Mouse (Mus musculus) T-helper 2 cell (primary cell): Measurements from ENCODE around the gene Rpl36.

Source experiments
- in situ Hi-C: fragments of 300-600 bp; cut with MboI, MseI; formaldehyde crosslinking; loops from one replicate; pipeline ENCODE4 v1.15.1; 2025; ENCODE audit warnings: high pct_unique_total_duplicates

The Rpl36 gene

DNA sequence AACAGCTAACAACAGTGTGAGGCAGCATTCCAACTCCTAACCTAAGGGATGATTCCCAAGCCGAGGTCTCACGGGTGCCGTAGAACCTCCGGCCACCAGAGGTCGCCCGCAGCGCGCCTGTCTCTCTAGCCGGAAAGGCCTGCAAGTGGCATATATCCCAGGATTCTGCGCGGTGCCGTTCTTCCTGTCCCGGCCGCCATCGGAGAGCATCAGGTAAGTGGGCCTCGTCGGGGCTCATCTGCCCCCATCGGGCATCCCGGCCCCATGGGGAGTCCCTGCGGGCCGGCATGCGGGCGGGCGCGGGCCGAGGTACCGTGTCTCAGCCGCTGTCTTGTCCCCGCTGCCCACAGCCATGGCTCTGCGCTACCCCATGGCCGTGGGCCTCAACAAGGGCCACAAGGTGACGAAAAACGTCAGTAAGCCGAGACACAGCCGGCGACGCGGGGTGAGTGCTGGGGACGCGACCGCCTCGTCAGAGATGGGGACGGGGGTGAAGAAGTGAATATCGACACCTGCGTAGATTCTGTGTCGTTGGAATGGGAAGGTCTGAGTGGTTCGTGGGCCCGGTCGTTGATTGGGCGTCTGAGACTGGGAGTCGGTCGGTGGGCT, at the start of gene Rpl36:
TSS of gene Rpl36 (plus strand) at position 181 of the 609 bp plus-strand sequence.
- in situ Hi-C loops: no loop called here

DNA sequence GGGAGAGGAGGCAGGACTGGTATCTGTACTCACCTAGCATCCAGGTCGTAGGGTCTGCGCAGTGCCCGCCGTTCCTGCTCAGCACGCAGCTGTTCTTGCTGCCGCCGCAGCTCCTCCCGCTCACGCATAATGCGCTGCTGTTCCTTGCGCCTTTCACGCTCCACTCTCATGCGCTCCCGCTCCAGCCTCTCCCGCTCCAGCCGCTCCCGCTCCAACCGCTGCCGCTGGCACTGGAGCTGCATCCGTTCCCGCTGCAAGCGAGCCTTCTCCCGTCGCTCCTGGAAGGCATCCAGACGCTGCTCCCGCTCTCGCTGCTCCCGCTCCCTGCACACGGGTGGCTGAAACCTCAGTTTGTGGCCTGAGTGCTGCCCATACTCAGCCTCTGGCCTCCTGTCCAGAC, 46.9 kb upstream of the Rpl36 start:
- in situ Hi-C loops: no loop called here

DNA sequence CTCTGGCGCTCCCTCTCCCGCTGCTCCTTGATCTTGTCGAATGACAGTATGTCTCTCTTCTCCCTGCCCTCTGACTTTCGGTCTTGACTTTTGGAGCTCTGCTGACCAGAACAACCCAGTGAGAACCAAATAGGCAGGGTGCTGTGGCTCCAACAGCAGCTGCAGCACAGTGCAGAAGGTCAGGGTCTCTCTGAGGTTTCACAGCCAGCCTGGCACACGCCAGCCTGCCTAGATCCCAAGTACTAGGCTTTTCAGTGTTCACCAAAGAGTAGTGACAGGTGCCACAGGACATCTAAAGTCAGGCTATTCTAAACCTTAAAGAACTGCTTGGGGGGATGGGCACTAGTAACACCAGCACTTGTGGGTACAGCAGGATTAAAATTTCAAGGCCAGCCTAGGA, 46.3 kb upstream of the Rpl36 start:
- in situ Hi-C loops: no loop called here

DNA sequence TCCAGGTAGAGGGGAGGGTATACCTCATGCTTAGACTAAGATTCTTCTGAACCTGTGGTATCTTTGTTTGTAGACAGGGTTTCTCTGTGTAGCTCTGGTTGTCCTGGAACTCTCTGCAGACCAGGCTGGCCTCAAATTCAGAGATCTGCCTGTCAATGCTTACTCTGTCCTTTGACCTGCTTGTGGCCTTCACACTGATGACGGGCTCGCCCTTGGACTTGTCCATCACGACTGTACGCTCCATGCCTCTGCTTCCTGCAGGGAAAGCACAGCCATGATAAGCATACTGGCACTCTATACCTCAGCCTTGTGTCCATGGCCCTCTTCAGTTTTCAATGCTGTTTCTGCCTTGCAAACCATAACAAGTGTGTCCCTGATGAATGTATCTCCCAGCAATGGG, 45.8 kb upstream of the Rpl36 start:
- in situ Hi-C loops: no loop called here

DNA sequence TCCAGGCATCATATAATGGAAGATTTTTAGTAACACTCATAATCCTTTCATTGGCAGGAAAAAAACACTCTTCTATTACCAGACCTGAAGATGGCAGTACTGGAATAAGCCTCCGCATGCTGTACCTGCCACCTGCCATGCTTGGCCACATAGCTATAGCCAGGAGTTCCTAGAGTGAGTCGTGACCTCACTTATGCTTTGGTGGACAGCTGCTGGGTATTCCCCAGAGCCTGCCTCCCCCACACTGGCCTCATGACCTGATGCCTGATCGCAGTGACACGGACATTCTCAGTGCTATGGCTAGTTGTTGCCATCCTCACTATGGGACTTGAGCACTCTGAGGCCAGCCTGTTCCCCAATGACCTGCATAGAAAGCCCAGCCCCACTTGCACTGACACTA, 42.9 kb upstream of the Rpl36 start:
- in situ Hi-C loops: no loop called here

DNA sequence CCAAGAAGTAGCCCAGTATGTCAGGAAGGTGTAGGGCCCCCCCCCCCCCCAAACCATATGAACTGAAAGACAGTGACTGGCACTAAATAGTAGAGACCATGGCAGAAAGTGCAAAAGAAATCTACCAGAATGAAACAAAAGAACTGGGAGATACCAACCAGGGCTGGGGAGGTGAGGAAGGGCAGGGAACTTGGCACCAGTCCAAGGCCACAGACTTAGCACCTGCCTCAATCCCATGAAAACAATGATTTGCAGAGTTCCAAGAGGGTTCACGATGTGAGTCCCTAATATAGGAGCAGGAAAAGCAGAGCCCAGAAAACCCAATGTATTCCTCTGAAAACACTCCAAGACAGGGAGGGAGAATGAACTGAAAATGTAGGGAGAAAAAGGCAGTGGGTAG, 41.1 kb upstream of the Rpl36 start:
- in situ Hi-C loops: no loop called here

DNA sequence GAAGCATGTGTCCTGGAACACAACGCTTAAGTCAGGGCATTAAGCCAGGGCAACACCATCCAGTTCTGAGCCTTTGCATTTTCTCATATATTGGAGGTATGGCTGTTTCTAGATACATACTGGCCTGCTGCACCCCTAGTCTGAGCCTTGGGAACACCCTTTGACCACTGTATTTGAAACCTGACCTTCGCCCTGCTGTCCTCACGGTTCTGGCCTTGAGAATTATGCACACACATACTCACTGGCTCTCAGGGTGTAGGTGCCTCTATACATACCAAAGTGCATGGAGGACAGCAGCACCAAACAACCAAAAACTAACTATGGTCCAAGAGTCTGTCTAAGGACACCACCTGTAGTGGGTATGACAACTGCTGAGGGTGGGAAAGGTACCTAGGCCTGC, 40.3 kb upstream of the Rpl36 start:
- in situ Hi-C loops: no loop called here

DNA sequence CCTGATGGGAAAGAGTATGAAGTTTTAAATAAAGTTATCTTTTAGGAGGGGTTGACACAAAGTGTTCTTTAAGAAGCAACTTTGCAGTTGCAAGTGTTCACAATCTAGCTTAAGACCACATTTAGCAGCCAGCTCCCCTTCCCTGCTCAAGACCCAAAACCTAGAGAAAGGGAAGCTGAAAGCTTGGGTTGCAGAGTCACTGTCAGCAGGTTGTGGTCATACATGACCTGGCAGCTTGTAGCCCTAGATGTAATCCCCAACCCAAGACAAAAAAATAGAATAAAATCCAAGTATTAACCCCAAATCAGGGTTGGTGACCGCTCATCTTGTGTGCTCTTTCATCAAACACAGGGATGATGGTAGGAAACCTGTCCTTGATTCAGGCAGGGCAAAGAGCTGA, 30.1 kb upstream of the Rpl36 start:
- in situ Hi-C loops: no loop called here

DNA sequence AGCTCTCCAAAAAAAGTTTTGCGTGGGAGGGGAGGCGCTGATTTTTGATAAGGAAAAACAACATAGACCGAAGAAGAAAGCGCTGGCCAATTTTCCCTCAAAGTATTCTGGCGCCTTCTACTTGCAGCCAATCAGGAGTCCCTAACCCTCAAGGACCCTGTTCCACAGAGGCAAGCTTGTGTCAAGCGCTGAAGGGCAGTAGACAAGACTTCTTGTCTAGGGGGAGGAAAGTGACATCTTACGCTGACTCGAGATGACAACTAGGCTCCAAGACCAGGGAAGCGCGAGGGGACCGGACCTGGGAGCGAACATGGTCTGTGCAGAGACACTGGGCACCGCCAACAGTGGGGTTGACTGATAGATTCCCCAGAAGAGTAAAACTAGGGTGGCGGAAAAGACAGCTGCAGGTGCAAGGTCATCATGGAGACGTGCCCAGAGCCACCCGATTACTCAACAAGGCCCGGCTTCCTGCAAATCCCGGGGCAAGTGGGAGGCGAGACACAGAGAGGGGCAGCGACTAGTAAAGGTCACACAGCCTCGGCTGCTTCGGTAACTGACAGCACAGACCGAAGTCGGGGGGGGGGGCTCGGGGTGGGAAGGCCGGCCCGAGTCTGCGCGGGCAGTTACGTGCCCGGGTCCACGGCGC, 29.5 kb upstream of the Rpl36 start:
- in situ Hi-C loops: no loop called here

DNA sequence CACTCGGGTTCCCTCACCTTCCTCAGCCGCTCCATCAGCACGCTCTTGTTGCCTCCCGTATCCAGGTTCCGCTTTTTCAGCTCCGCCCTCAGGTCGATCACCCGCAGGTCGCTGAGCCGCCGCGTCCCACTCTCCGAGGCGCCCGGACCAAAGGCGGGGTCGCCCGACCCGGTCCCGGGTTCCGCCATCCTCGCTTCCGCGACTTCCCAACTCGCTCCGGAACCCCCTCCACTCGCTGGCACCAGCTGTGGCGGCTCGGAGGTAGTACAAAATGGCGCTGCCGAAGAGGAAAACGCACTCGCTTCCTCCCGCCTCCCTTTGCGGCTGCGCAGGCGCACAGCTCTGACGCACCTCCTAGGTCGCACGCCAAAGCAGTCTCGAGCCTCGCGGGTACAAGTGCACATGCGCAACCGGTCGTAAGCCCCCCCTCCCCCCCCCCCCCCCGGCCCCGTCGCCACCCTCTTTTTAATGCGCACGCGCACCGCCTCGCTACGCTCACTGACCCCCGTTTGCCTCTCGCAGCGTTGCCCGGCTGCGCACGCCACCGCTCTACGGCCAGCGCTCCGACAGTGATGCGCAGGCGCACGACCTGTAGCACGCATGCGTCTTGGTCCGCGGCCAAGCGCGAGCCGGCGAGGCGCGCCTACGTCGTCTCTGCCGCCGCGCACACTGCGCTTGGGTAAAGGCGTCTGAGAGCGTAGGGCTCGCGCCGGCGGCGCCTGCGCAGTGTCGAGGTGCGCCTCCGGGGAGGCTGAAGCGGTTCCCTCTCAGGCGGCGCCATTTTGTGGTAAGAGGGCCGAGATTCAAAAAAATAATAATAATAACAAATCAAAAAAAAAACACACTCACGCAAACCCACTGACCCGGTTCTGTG, 28.7 kb upstream of the Rpl36 start, which contains the start of the genes Safb2 and Safb:
TSS of gene Safb2 (minus strand) at position 329 of the 874 bp plus-strand sequence.
TSS of gene Safb (plus strand) at position 569 of the 874 bp plus-strand sequence.
- in situ Hi-C loops: no loop called here

DNA sequence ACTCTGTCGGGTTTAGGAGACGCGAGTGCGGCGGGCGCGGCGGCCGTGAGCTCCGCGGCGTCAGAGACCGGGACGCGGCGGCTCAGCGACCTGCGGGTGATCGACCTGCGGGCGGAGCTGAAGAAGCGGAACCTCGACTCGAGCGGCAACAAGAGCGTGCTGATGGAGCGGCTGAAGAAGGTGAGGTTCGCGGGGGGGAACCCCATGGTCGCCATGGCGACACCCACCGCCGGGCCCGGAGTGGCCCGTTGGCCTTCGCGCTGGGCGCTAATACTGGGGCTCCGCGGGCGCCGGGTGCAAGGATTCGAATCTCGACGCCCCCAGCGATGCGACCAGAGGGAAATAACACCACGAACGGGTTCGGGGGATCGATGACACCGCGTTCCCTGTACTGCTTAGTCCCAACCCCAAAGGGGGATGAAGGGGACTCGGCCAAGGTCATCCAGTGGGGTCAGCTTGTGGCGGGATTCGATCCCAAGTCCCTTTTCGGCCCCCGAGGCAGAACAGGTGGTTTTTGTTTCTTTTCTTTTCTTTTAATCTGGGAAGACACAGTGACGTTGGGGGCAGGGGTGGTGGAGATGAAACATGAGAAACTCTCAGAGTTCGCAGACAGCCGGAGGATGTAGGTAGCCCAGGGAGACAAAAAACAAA, 27.9 kb upstream of the Rpl36 start:
- in situ Hi-C loops: no loop called here

DNA sequence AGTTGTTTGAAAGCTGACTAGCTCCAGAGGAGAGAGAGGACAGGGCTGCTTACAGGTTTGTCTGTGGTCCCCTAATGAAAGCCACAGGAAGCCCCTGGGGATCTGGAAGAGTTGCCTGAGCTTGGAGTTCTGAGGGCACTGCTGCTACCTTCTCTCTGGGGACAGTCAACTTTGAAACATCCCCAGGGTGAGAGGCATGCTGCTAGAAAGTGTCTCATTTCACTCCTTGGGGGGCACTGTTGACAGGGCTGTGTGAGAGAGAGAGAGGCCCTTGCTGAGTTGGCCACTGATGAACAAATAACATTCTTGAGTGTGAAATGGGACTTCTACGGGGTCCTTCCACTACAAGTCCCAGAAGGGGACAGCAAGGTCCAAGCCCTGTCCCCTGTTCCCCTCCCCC, 25.4 kb upstream of the Rpl36 start:
- in situ Hi-C loops: no loop called here

DNA sequence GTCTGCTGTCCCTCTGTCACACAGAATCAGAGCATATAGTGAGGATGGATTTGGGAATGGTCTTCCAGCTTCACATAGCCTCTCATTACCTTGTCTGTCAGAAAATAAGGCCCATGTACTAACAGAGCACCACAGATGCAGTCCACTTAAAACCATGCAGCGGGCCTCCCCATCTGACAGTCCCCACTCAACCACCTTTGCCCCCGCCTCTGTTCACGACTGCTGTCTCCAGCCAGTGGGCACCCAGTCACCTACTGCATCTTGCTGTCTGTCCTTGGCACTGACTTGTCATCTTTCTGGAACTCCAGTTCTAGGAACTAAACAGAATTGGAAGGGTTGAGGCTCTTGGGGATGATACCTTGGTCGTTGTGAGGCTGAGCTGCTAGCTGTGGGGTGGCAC, 24.3 kb upstream of the Rpl36 start:
- in situ Hi-C loops: no loop called here

DNA sequence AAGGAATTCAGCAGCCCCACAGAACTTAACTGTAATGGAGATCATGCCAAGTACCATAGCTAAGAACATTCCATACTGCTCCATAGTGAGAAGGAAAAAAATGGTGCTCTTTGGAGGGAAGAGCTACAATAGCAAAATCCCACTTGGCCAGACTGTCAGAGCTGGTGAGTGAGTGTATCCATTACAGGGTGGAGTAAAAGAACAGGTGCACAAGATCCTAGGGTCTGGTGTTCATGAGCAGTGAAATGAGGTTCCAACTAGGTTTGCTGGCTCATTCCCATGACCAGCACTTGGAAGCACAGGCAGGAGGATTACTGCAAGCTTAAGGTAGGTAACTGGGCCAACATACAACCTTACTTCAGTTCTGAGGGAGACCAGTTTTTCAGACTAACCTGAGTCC, 20.7 kb upstream of the Rpl36 start:
- in situ Hi-C loops: no loop called here

DNA sequence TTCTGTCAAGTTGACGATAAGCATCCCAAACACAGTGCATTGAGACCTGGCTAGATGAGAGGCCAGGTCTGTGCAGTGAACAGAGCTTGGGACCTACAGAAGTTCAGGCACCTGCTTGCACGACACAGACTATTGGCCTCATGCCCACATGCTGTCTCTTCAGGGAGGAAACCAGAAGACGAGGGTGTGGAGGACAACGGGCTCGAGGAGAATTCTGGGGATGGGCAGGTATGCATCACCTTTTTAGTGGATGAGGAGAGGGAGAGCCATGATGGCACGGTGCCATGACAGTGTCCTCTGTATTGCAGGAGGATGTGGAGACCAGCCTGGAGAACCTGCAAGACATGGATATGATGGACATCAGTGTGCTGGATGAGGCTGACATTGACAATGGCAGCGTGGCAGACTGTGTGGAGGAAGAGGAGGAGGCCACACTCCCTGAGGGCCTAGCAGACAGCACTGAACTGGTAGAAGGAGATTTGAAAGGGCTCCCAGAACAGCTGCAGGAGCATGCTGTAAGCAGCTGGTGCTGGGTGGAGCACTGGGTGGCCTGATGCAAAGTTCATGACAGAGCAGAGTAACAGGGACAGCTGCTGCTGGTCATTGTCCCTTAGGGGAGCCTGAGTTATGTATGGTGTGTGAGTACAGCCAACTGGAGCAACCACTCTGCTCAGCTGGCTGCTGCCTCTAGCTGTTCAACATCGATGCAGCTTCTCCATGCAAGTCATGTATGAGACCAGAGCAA, 19.5 kb upstream of the Rpl36 start:
- in situ Hi-C loops: no loop called here

DNA sequence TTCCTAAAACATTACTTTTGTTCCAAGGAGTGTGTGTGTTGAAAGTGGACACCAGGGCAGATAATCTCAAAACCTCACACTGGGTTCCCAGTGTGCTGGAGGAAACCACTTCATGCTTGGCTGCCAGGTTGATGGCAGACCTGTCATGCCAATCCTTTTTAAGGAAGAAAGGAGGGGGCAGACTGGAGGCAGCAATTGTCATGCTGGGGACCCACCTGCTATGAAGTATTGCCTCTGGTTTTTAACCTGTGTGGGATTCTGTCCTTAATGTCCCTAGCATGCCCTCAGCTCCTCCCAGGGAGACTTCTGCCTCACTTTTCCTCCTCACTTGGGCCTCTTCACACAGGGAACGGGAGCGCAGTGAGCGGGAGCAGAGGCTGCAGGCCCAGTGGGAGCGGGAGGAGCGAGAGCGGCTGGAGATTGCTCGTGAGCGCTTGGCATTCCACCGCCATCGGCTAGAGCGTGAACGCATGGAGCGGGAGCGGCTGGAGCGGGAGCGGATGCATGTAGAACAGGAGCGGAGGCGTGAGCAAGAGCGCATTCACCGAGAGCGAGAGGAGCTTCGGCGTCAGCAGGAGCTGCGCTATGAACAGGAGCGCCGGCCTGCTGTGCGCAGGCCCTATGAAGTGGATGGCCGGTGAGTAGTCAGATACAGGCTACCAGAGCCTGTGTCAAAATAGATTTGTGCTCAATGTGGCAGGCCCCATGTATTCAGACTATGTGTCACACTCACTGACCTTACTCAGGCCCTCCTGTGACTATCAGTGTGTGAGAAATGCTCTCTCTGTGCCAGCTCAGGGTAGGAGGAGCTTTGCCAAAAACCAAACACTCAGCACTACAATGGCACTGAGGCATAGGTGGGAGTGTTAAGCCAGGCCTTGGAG, 9.8 kb upstream of the Rpl36 start:
- in situ Hi-C loops: no loop called here

DNA sequence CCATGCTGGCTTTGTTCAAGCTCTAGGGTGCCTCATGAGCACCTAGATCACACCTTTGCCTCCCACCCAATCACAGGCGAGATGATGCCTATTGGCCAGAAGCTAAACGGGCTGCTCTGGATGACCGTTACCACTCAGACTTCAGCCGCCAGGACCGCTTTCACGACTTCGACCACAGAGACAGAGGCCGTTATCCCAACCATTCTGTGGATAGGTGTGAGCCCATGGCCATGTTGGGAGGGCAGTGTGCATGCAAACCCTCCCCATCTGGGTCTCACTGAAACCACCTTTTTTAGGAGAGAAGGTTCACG, 9.2 kb upstream of the Rpl36 start:
- in situ Hi-C loops: no loop called here

DNA sequence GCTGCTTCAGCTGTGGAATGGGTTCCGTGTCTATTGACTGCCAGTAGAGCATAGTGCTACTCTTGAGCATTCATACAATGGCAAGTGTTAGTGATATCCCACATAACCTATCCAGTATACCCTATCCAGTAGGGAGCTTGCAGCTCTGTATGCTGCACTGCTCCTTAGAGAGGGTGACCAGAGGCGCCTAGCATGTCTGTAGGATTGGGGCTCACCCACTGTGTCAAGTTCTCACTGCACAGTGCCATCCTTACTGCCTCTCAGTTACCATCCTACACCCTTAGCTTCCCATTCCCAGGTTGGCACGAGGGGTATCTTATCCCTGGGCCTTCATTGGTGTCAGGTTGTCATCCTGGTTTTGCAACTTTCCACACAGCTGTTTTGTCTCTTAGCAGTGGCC, 8.8 kb upstream of the Rpl36 start:
- in situ Hi-C loops: no loop called here

DNA sequence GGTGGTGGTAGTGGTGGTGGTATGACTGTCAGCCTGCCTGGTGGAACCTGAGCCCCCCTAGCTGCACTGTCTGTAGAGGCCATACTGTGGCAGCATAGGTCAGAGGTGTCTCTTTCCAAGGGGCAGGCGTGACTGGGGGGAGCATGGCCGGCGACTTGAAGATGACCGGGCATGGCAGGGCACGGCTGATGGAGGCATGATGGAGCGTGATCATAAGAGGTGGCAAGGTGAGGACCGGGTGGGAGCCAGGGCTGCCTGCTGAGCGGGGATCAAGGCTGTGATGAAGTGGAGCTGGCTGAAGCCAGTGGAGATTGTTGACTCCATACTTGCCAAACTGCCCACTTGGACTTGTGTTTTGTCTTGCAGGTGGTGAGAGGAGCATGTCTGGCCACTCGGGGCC, 7.8 kb upstream of the Rpl36 start:
- in situ Hi-C loops: no loop called here

DNA sequence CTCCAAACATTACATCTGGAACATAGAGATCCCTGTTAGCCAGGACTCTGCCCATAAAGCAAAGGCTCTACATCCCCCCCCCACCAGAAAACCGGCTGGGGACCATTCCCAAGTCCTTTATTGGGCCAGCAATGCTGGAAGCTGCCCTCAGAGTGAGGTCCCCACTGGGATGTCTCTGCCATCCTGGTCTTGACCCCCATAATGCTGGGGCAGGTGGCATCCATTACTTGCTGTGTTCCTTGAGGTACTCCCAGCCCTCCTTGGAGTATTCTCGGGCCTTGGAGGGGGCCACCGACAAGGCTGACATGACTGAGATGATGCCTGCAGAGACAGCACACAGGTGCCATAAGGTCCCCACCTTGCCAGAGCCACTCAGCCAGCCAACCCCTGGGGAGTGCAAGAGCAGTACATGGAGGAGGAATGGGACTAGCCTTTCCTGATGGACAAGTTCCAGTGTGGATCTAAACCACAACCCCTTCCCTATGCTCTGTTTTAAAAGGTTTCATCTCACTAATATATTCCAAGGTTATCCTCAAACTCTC, 5.6 kb upstream of the Rpl36 start:
- in situ Hi-C loops: no loop called here
